Mouse (Mus musculus) bone marrow, adult 2 months (tissue): ENCODE measurements around the gene Cyp51. TPM values are rescaled to one million over a fixed set of nuclear protein-coding genes. Genes with fewer than 3 reads are reported as not detected.

Source experiments
- H3K27ac ChIP-seq: fragments of 200-500 bp; 2 replicates; pipeline ENCODE4 v1.5.1; 2012; ENCODE audit warnings: low read depth, mild to moderate bottlenecking, control low read depth, inconsistent platforms, low read length; ENCODE audit not compliant: control insufficient read depth, poor library complexity, insufficient read depth
- H3K4me1 ChIP-seq: fragments of 200-500 bp; 2 replicates; pipeline ENCODE4 v1.6.1; 2011; ENCODE audit warnings: low read length; ENCODE audit not compliant: control insufficient read depth, insufficient read depth
- H3K4me3 ChIP-seq: fragments of 200-500 bp; replicated peaks from 2 replicates; pipeline ENCODE3; 2011; ENCODE audit warnings: mild to moderate bottlenecking, low read depth, low read length, control low read depth; ENCODE audit not compliant: control insufficient read depth
- CTCF ChIP-seq: fragments of 200-500 bp; IDR thresholded peaks from 2 replicates; pipeline ENCODE4 v1.5.1; 2011; ENCODE audit warnings: low read length, control low read depth; ENCODE audit not compliant: control insufficient read depth, insufficient read depth
- POLR2A ChIP-seq: fragments of 200-500 bp; IDR thresholded peaks from 2 replicates; pipeline ENCODE4 v1.6.1; 2011; ENCODE audit warnings: low read depth, mild to moderate bottlenecking, control low read depth, low read length, borderline replicate concordance; ENCODE audit not compliant: control insufficient read depth
- WGBS: fragments of 180-500 bp; shearing (Covaris S2); methylation state at CpG from one replicate; pipeline ENCODE4 v1.1.7; 2018; 5-methylcytosine and 5-hydroxymethylcytosine counted together
- polyA plus RNA-seq: library from polyadenylated mRNA; stranded (reverse); fragments of >200 nt; gene quantifications from 2 replicates; pipeline ENCODE4 v1.2.4, GENCODE M21; 2011; ENCODE audit warnings: low replicate concordance; ENCODE audit not compliant: missing spikeins, insufficient read depth, insufficient read length

Gene Cyp51
- polyA plus RNA-seq, 1 experiment, result 10.9 TPM

DNA sequence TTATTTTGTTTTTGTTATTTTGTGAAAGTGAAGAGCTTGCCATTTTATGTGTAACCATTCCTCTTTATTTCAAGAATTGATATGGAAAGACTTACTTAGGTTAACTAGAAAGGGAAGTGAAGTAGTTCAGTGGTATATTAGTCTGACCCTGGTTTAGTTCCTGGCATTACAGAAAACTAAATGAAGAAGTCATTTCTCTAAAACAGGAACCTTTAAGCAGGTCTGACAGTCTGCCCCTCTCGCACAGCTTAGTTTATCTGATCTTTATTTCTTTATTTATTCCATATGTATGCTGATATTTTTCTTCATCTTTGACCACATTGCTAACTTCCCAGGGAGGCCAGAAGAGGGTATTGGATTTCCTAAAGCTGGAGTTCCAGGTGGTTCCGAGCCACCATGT lies 63.6 kb downstream of the Cyp51 start:
- TF ChIP-seq POLR2A (no peak), CTCF (no peak)
- Histone ChIP-seq H3K4me3 (no peak overlapping the region), H3K27ac (no peak overlapping the region), H3K4me1 (no peaks in the 10 kb centered on the region)
- WGBS, result 76% methylated on average over 2 of the region's 2 CpGs

DNA sequence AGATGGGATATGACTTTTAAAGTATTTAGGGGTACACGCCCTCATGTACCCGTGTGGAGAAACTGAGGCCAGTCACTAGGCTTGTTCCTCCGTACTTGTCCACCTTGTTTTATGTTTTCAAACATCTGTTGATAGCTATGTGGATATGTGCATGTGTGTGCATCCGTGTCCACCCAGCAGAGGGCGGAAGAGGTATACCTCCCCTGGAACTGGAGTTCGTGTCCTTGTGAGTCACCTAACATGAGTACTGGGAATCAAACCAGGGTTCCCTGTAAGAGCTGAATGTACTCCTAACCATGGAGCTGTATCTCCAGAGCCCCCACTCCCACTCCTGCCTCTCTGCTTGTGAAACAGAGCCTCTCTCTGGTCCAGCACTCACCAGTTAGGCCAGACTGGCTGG lies 64.2 kb downstream of the Cyp51 start:
- Histone ChIP-seq H3K4me3 (no peak overlapping the region), H3K4me1 (no peaks in the 10 kb centered on the region), H3K27ac (no peak overlapping the region)
- WGBS, result 88% methylated on average over 6 of the region's 6 CpGs
- TF ChIP-seq POLR2A, result no peak
- peak; percentile 48; the same call in 1 of the 2 replicates for TF ChIP-seq CTCF

DNA sequence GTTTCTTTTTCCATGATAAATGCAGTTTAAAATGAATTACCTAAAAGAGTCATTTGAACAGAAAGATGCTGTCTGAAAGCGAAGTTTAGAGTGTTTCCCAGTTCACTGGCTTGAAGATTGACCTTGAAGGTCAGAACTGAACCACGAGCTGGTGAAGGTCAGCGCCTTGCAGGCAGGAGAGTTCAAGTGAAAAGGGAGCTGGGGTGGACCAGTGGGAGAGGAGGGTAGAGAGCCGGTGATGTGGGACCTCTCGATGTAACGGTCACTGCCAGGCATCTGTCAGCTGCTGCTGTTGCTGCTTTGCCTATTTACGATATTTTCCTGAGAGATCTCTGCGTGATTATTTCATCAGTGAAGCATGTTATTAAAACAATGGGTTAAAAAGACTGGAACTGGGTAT lies 65.2 kb downstream of the Cyp51 start:
- 90% methylated on average over 8 of the region's 8 CpGs for WGBS
- Histone ChIP-seq H3K27ac (no peak overlapping the region), H3K4me3 (no peak overlapping the region), H3K4me1 (no peaks in the 10 kb centered on the region)
- TF ChIP-seq CTCF, result no peak
- TF ChIP-seq POLR2A, result no peak

DNA sequence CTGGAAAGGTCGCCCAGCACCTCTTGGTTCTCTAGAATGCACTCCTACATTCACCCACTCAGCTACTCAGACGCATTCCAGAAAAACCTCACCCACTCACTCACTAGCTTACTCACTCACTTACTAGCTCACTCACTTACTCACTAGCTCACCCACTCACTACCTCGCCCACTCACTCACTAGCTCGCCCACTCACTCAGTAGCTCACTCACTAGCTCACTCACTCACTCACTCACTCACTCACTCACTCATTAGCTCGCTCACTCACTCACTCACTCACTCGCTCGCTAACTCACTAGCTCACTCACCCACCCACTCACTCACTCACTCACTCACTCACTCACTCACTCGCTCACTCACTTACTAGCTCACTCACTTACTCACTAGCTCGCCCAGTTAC lies 67.9 kb downstream of the Cyp51 start:
- TF ChIP-seq CTCF (no peak), POLR2A (no peak)

DNA sequence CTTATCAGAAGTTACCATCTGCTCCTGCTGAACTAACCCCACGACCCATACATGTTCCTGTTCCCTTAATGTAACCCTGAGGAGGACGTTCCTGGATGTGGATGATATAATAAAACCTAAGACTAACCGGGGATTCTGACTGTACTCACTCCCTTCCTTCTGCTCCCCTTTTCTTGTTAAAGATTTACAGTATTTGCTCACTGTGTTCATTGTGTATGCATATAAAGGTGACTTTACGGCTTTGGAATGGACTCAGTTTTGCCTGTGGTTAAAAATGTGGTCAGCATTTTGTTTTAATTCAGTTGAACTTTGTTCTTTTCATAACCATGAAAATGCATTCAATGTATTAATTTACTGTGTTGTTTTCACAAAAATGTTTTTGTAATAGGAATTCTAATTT lies 72.7 kb downstream of the Cyp51 start:
- H3K4me3 ChIP-seq, result no peak overlapping the region
- TF ChIP-seq CTCF (no peak), POLR2A (no peak)
- 45% methylated on average over 4 of the region's 4 CpGs for WGBS
- H3K27ac ChIP-seq, result no peak overlapping the region
- H3K4me1 ChIP-seq, result no peaks in the 10 kb centered on the region

More for the DNA sequence above, 67.9 kb downstream of the Cyp51 start:
- H3K27ac ChIP-seq, result no peak overlapping the region
- no peak overlapping the region for H3K4me3 ChIP-seq
- H3K4me1 ChIP-seq, result no peaks in the 10 kb centered on the region
- 83% methylated on average over 9 of the region's 9 CpGs for WGBS

Other genes starting within 250 kb of the Cyp51 start
- gene Mterf1a, start 210.8 kb downstream of the Cyp51 start, polyA plus RNA-seq, result 17.8 and 27.0 TPM in 2 replicates
- gene Akap9, start 176.7 kb downstream of the Cyp51 start, polyA plus RNA-seq, result 10.2 and 12.5 TPM in 2 replicates
- gene Mterf1b, start 87.6 kb upstream of the Cyp51 start, polyA plus RNA-seq, result 4.7 and 9.0 TPM in 2 replicates